Comparison of ENCODE assay signal across 30 mouse cellular contexts in genomic region chr14:61678107-61678506, GRCm38 (mm10).
"Had no signal": no experiment of that assay in that cellular context is flagged by ENCODE, and none has a peak within 500 bp of the region (broad histone marks: within the 10 kb centered on the region; RNA-seq: fewer than 3 reads in every experiment).

No protein-coding gene starts in this region.

- H3K4me2 ChIP-seq: limb, embryonic 12.5 days; limb, embryonic 13.5 days; limb, embryonic 15.5 days; liver, embryonic 11.5 days; liver, embryonic 12.5 days; liver, embryonic 13.5 days; liver, embryonic 15.5 days; lung, embryonic 14.5 days; lung, embryonic 15.5 days; midbrain, embryonic 11.5 days; midbrain, embryonic 12.5 days; midbrain, embryonic 13.5 days had no signal

- DNase-seq: left cerebral cortex, postnatal 4 days; liver; liver, embryonic 13.5 days; liver, postnatal 0 days; lung, adult 18-20 months; lung, adult 2 months; lung, embryonic 14.5 days; lung, postnatal 10 days; lung, postnatal 14 days; lung, postnatal 36 days; lung, postnatal 4 days; midbrain, embryonic 14.5 days had no signal

- H3K27me3 ChIP-seq: limb, embryonic 15.5 days; liver, embryonic 12.5 days; liver, embryonic 13.5 days; liver, embryonic 15.5 days; lung, embryonic 15.5 days; megakaryocyte, embryonic 14.5 days had no signal

- H3K36me3 ChIP-seq: limb, embryonic 10.5 days; lung, embryonic 15.5 days; midbrain, embryonic 12.5 days; midbrain, embryonic 13.5 days had no signal

- ATAC-seq: liver, embryonic 12.5 days; liver, postnatal 0 days; lung, postnatal 0 days; midbrain, embryonic 13.5 days; midbrain, embryonic 16.5 days had no signal

- H3K27ac ChIP-seq: limb, embryonic 10.5 days; limb, embryonic 12.5 days; limb, embryonic 13.5 days; limb, embryonic 15.5 days; liver, embryonic 12.5 days; liver, embryonic 13.5 days; liver, embryonic 14.5 days; liver, embryonic 15.5 days; lung, embryonic 15.5 days; macrophage; midbrain, embryonic 10.5 days; midbrain, embryonic 12.5 days; midbrain, embryonic 13.5 days had no signal

- H3K9me3 ChIP-seq: limb, embryonic 10.5 days; limb, embryonic 12.5 days; limb, embryonic 13.5 days; limb, embryonic 15.5 days; liver, embryonic 12.5 days; liver, embryonic 13.5 days; liver, embryonic 15.5 days; lung, embryonic 15.5 days; megakaryocyte, embryonic 14.5 days; midbrain, embryonic 10.5 days; midbrain, embryonic 12.5 days; midbrain, embryonic 13.5 days had no signal

- H3K9ac ChIP-seq: limb, embryonic 12.5 days; limb, embryonic 13.5 days; limb, embryonic 15.5 days; liver, embryonic 12.5 days; liver, embryonic 13.5 days; liver, embryonic 14.5 days; liver, embryonic 15.5 days; liver, postnatal 0 days; lung, embryonic 14.5 days; lung, embryonic 15.5 days; midbrain, embryonic 12.5 days; midbrain, embryonic 13.5 days had no signal

- H3K4me3 ChIP-seq: limb, embryonic 10.5 days; limb, embryonic 12.5 days; limb, embryonic 13.5 days; limb, embryonic 15.5 days; liver, embryonic 12.5 days; liver, embryonic 13.5 days; liver, embryonic 15.5 days; lung, embryonic 15.5 days; megakaryocyte, embryonic 14.5 days; midbrain, embryonic 10.5 days; midbrain, embryonic 12.5 days; midbrain, embryonic 13.5 days; myocyte had no signal
